Mouse (Mus musculus) layer of hippocampus, adult 2 months (tissue): ENCODE measurements around the gene Tomt. TPM values are rescaled to one million over a fixed set of nuclear protein-coding genes. Genes with fewer than 3 reads are reported as not detected.
"Not testable (repeated sequence)": the region's sequence is repeated elsewhere in the genome, so short reads cannot be mapped to it uniquely, and the experiment has no call there.

Experiments
- DNase-seq, 2 experiments: peaks; one replicate each; pipeline ENCODE4 v3.0.0; 2022; ENCODE audit warnings: low spot score in 2 of 2
- H3K27ac ChIP-seq: fragments of 200-600 bp; 2 replicates; pipeline ENCODE4 v1.8.1; 2022
- H3K4me3 ChIP-seq: fragments of 200-600 bp; 2 replicates; pipeline ENCODE4 v1.8.1; 2022; ENCODE audit warnings: mild to moderate bottlenecking
- CTCF ChIP-seq: fragments of 200-600 bp; conservative IDR thresholded peaks from 2 replicates; pipeline ENCODE4 v1.8.1; 2022; ENCODE audit warnings: antibody characterized with exemption, mild to moderate bottlenecking, moderate library complexity
- total RNA-seq, 2 experiments: library from RNA; stranded (reverse); gene quantifications; 2 replicates each; pipeline ENCODE4 v1.2.3; 2021

The Tomt gene
- total RNA-seq, 2 experiments from 2014 or later = 0.20 TPM; not detected in 1

GRCm38 (mm10) chr7:101932551-101932950 is 26.4 kb upstream of the Tomt start:
- TF ChIP-seq CTCF = no peak
- H3K27ac ChIP-seq = no peak overlapping the region
- no peak for DNase-seq
- H3K4me3 ChIP-seq = no peak overlapping the region

- DNase-seq = no peak
- TF ChIP-seq CTCF = no peak
- H3K4me3 ChIP-seq = no peak overlapping the region
- no peak overlapping the region for H3K27ac ChIP-seq
Observed at GRCm38 (mm10) chr7:101928093-101928492, 21.9 kb upstream of the Tomt start.

- TF ChIP-seq CTCF = peak; percentile 58
- H3K4me3 ChIP-seq, H3K27ac ChIP-seq, DNase-seq: not testable (repeated sequence)
Observed at GRCm38 (mm10) chr7:101925892-101926291, 19.7 kb upstream of the Tomt start.

GRCm38 (mm10) chr7:101918071-101918470 is 11.9 kb upstream of the Tomt start:
- no peak overlapping the region for H3K4me3 ChIP-seq
- TF ChIP-seq CTCF = peak; percentile 89
- peak; percentile 47 to 56 for DNase-seq
- no peak overlapping the region for H3K27ac ChIP-seq

- Histone ChIP-seq H3K4me3 (no peak overlapping the region), H3K27ac (no peak overlapping the region)
- peak; percentile 58 for TF ChIP-seq CTCF
- no peak for DNase-seq
Observed at GRCm38 (mm10) chr7:101911982-101912381, 5.8 kb upstream of the Tomt start.

GRCm38 (mm10) chr7:101910138-101910537 is 4.0 kb upstream of the Tomt start:
- Histone ChIP-seq H3K4me3 (no peak overlapping the region), H3K27ac (peak overlapping the region; percentile 100; the same call in 1 of the 2 replicates)
- TF ChIP-seq CTCF = no peak
- DNase-seq = no peak

- H3K27ac ChIP-seq = peak overlapping the region; percentile 100
- TF ChIP-seq CTCF = no peak
Observed at GRCm38 (mm10) chr7:101908367-101908766, 2.2 kb upstream of the Tomt start.

GRCm38 (mm10) chr7:101906696-101907095 is 537 bp upstream of the Tomt start:
- Histone ChIP-seq H3K27ac (peak overlapping the region; percentile 100), H3K4me3 (peak overlapping the region; percentile 60)
- no peak for TF ChIP-seq CTCF
- no peak for DNase-seq

More at GRCm38 (mm10) chr7:101908367-101908766, 2.2 kb upstream of the Tomt start:
- no peak for DNase-seq
- H3K4me3 ChIP-seq = no peak overlapping the region

GRCm38 (mm10) chr7:101905561-101906286 is 435 bp downstream of the Tomt start, which contains the start of gene Lamtor1:
Gene Lamtor1, plus strand, starts transcription at chr7:101905904.
- DNase-seq = peak; percentile 99
- H3K4me3 ChIP-seq = peak within 1 kb of the TSS; percentile 60
- H3K27ac ChIP-seq = peak within 1 kb of the TSS; percentile 100
- peak; percentile 46 for TF ChIP-seq CTCF

GRCm38 (mm10) chr7:101902846-101903245 is 3.3 kb downstream of the Tomt start:
- DNase-seq = no peak
- Histone ChIP-seq H3K27ac (no peak overlapping the region), H3K4me3 (no peak overlapping the region)
- TF ChIP-seq CTCF = peak; percentile 47

GRCm38 (mm10) chr7:101901969-101902368 is 4.2 kb downstream of the Tomt start:
- no peak for TF ChIP-seq CTCF
- Histone ChIP-seq H3K4me3 (no peak overlapping the region), H3K27ac (no peak overlapping the region)
- DNase-seq = no peak

GRCm38 (mm10) chr7:101900331-101901097 is 5.6 kb downstream of the Tomt start:
- no peak for DNase-seq
- H3K27ac ChIP-seq = no peak overlapping the region
- TF ChIP-seq CTCF = no peak
- no peak overlapping the region for H3K4me3 ChIP-seq

GRCm38 (mm10) chr7:101896104-101897066 is 9.8 kb downstream of the Tomt start:
- Histone ChIP-seq H3K4me3 (peak overlapping the region; percentile 73), H3K27ac (peak overlapping the region; percentile 87)
- TF ChIP-seq CTCF = no peak
- peak; percentile 95 to 98 for DNase-seq
